Mouse (Mus musculus) cerebellum, adult 2 months (tissue): ENCODE results near the gene Irf2. TPM values are rescaled to one million over a fixed set of nuclear protein-coding genes. Genes with fewer than 3 reads are reported as not detected.

Experiments used
- DNase-seq, 2 experiments: peaks; one replicate each; pipeline ENCODE4 v3.0.0; 2021
- H3K27ac ChIP-seq: fragments of 200-500 bp; 2 replicates; pipeline ENCODE4 v1.5.1; 2012; ENCODE audit warnings: low read length, control low read depth, inconsistent platforms; ENCODE audit not compliant: insufficient read depth
- H3K27me3 ChIP-seq: fragments of 200-500 bp; 2 replicates; pipeline ENCODE4 v1.6.1; 2012; ENCODE audit warnings: inconsistent platforms, mild to moderate bottlenecking, low read length, moderate library complexity; ENCODE audit not compliant: control insufficient read depth, insufficient read depth
- H3K4me1 ChIP-seq: fragments of 200-500 bp; 2 replicates; pipeline ENCODE4 v1.6.1; 2011; ENCODE audit warnings: low read length; ENCODE audit not compliant: control insufficient read depth, insufficient read depth
- H3K4me3 ChIP-seq: fragments of 200-500 bp; replicated peaks from 2 replicates; pipeline ENCODE3; 2011; ENCODE audit warnings: mild to moderate bottlenecking, low read depth, low read length, control low read depth; ENCODE audit not compliant: insufficient read depth
- CTCF ChIP-seq: fragments of 200-500 bp; IDR thresholded peaks from 2 replicates; pipeline ENCODE4 v1.5.1; 2011; ENCODE audit warnings: low read depth, mild to moderate bottlenecking, control low read depth, low read length, moderate library complexity, borderline replicate concordance; ENCODE audit not compliant: insufficient read depth
- POLR2A ChIP-seq: fragments of 200-500 bp; IDR thresholded peaks from 2 replicates; pipeline ENCODE4 v1.6.1; 2011; ENCODE audit warnings: low read length, control low read depth, borderline replicate concordance; ENCODE audit not compliant: insufficient read depth
- WGBS: fragments of 180-500 bp; shearing (Covaris S2); methylation state at CpG from one replicate; pipeline ENCODE4 v1.1.7; 2018; 5-methylcytosine and 5-hydroxymethylcytosine counted together
- polyA plus RNA-seq: library from polyadenylated mRNA; depleted of rRNA; stranded (reverse); fragments of >200 nt; gene quantifications from 2 replicates; pipeline ENCODE4 v1.2.3, GENCODE M21; 2012

Irf2 gene
- polyA plus RNA-seq, 1 experiment, result 19.0 TPM

GRCm38 (mm10) chr8:46801153-46801684, 61.7 kb downstream of the Irf2 start:
- Histone ChIP-seq H3K4me3 (no peak overlapping the region), H3K27ac (no peak overlapping the region), H3K27me3 (no peaks in the 10 kb centered on the region), H3K4me1 (no peaks in the 10 kb centered on the region; the same call in 1 of the 2 replicates)
- WGBS, result 70% methylated on average over 1 of the region's 1 CpGs
- TF ChIP-seq CTCF (no peak), POLR2A (no peak)
- no peak for DNase-seq

GRCm38 (mm10) chr8:46802009-46802408, 62.5 kb downstream of the Irf2 start:
- Histone ChIP-seq H3K4me3 (no peak overlapping the region), H3K27ac (no peak overlapping the region), H3K4me1 (no peaks in the 10 kb centered on the region; the same call in 1 of the 2 replicates), H3K27me3 (no peaks in the 10 kb centered on the region)
- no peak for DNase-seq
- TF ChIP-seq CTCF (no peak), POLR2A (no peak)
- 90% methylated on average over 2 of the region's 2 CpGs for WGBS

- no peak overlapping the region for H3K4me3 ChIP-seq
- WGBS, result 91% methylated on average over 5 of the region's 5 CpGs
These were observed 65.2 kb downstream of the Irf2 start for GRCm38 (mm10) chr8:46804721-46805120.

GRCm38 (mm10) chr8:46811021-46811622, 71.6 kb downstream of the Irf2 start:
- no peak overlapping the region for H3K27ac ChIP-seq
- H3K4me3 ChIP-seq, result no peak overlapping the region
- TF ChIP-seq CTCF (no peak), POLR2A (no peak)
- DNase-seq, result no peak
- H3K27me3 ChIP-seq, result no peaks in the 10 kb centered on the region
- H3K4me1 ChIP-seq, result no peaks in the 10 kb centered on the region
- 81% methylated on average over 11 of the region's 11 CpGs for WGBS

More at GRCm38 (mm10) chr8:46804721-46805120, 65.2 kb downstream of the Irf2 start:
- no peak for DNase-seq
- Histone ChIP-seq H3K4me1 (no peaks in the 10 kb centered on the region), H3K27me3 (no peaks in the 10 kb centered on the region), H3K27ac (no peak overlapping the region)
- TF ChIP-seq CTCF (no peak), POLR2A (no peak)

- H3K4me1 ChIP-seq, result no peaks in the 10 kb centered on the region
- no peak overlapping the region for H3K27ac ChIP-seq
- DNase-seq, result no peak
- TF ChIP-seq POLR2A (no peak), CTCF (no peak)
- WGBS, result 91% methylated on average over 2 of the region's 2 CpGs
- H3K27me3 ChIP-seq, result no peaks in the 10 kb centered on the region
- H3K4me3 ChIP-seq, result no peak overlapping the region
These were observed 72.4 kb downstream of the Irf2 start for GRCm38 (mm10) chr8:46811944-46812343.

- 91% methylated on average over 4 of the region's 4 CpGs for WGBS
- Histone ChIP-seq H3K27ac (no peak overlapping the region), H3K4me1 (no peaks in the 10 kb centered on the region), H3K4me3 (no peak overlapping the region), H3K27me3 (no peaks in the 10 kb centered on the region)
- TF ChIP-seq POLR2A (no peak), CTCF (no peak)
- no peak for DNase-seq
These were observed 73.4 kb downstream of the Irf2 start for GRCm38 (mm10) chr8:46812966-46813365.

GRCm38 (mm10) chr8:46818106-46818989, 78.8 kb downstream of the Irf2 start:
- no peaks in the 10 kb centered on the region for H3K27me3 ChIP-seq
- no peak for DNase-seq
- WGBS, result 77% methylated on average over 14 of the region's 14 CpGs

More at GRCm38 (mm10) chr8:46818106-46818989, 78.8 kb downstream of the Irf2 start:
- TF ChIP-seq CTCF (no peak), POLR2A (no peak)
- H3K4me1 ChIP-seq, result no peaks in the 10 kb centered on the region
- no peak overlapping the region for H3K4me3 ChIP-seq
- H3K27ac ChIP-seq, result no peak overlapping the region
